Mouse (Mus musculus): ENCODE results near the gene Tnfrsf14.

Tnfrsf14 gene

GRCm38 (mm10) chr4:154880730-154881129 lies 47.6 kb downstream of the Tnfrsf14 start:
- no peak for DNase-seq (ENCODE audit: low read depth)

GRCm38 (mm10) chr4:154877864-154878548 lies 50.4 kb downstream of the Tnfrsf14 start:
- peak; percentile 97 for DNase-seq (ENCODE audit: low read depth)

GRCm38 (mm10) chr4:154873186-154873585 lies 55.2 kb downstream of the Tnfrsf14 start:
- no peak for DNase-seq (ENCODE audit: low read depth)

All from naive thymus-derived CD4-positive, alpha-beta T cell, adult 2 months (primary cell).